35 mouse cellular contexts compared by ENCODE assay signal in the genomic region with DNA sequence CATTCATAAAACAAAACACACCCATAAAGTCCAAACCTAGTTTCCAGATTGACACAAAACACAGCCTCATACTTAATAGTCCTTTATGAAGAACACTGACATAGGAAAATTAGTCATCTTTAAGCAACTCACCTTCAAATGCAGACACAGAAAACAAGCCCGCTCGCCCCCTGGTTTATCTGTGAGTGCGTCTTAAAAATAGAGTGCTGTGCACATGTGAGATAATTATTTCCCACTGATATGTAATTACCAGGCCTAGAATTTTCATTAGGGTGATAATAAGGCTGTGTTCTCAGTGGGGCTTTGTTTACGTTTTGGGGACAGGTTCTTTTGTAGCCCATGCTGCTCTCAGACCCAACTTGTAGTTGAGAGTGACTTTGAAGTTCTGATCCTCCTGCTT. TPM values are rescaled to one million over a fixed set of nuclear protein-coding genes. Genes with fewer than 3 reads are reported as not detected.
A peak's percentile ranks its signal among the peaks of the same experiment; 100 is the strongest.
DNase-seq lines count a peak whose midpoint lies in the region; ATAC-seq lines count a peak whose summit lies in the region.
"Had no signal": no experiment of that assay in that cellular context is flagged by ENCODE, and none has a peak within 500 bp of the region (broad histone marks: within the 10 kb centered on the region; RNA-seq: fewer than 3 reads in every experiment).

No protein-coding gene starts in this region.

- no peaks in the 10 kb centered on the region for H3K27me3 ChIP-seq in heart, embryonic 16.5 days (ENCODE audit: control insufficient read depth, insufficient read depth, low read length)
- no peaks in the 10 kb centered on the region for H3K27me3 ChIP-seq in liver, embryonic 15.5 days
- no peaks in the 10 kb centered on the region for H3K27me3 ChIP-seq in kidney, embryonic 15.5 days
- H3K27me3 ChIP-seq: hindbrain, embryonic 15.5 days; limb, embryonic 13.5 days; midbrain, embryonic 12.5 days; neural tube, embryonic 12.5 days had no signal

- H3K4me2 ChIP-seq in heart, embryonic 16.5 days (ENCODE audit: low read depth, low read length), result peak overlapping the region; percentile 2; the same call in 1 of the 2 replicates
- peak overlapping the region; percentile 23; the same call in 1 of the 2 replicates for H3K4me2 ChIP-seq in liver, embryonic 15.5 days
- no peak overlapping the region for H3K4me2 ChIP-seq in kidney, embryonic 15.5 days
- H3K4me2 ChIP-seq: hindbrain, embryonic 15.5 days; limb, embryonic 13.5 days; midbrain, embryonic 12.5 days; neural tube, embryonic 12.5 days had no signal

- no peak overlapping the region for H3K4me3 ChIP-seq in heart, embryonic 16.5 days (ENCODE audit: low read length)
- H3K4me3 ChIP-seq in liver, embryonic 15.5 days (replicated peaks), result no peak overlapping the region
- no peak overlapping the region for H3K4me3 ChIP-seq in kidney, embryonic 15.5 days (replicated peaks)
- H3K4me3 ChIP-seq: heart, embryonic 10.5 days; hindbrain, embryonic 10.5 days; hindbrain, embryonic 15.5 days; layer of hippocampus, adult 2 months; left cerebral cortex, adult 2 months; limb, embryonic 13.5 days; midbrain, embryonic 12.5 days; myocyte; neural tube, embryonic 12.5 days had no signal

- WGBS in heart, embryonic 16.5 days, result 51% methylated on average over 4 of the region's 4 CpGs
- WGBS in liver, embryonic 15.5 days (ENCODE audit: insufficient replicate concordance), result 18% methylated on average over 4 of the region's 4 CpGs
- WGBS in kidney, embryonic 15.5 days, result 88% methylated on average over 4 of the region's 4 CpGs

- no peak for ATAC-seq in heart, embryonic 16.5 days (replicated peaks; ENCODE audit: extremely low read depth, insufficient read depth, low FRiP score)
- ATAC-seq in liver, embryonic 15.5 days (ENCODE audit: insufficient read depth), result peak; percentile 70
- ATAC-seq in kidney, embryonic 15.5 days (replicated peaks; ENCODE audit: low FRiP score), result no peak
- ATAC-seq: forebrain, embryonic 14.5 days; inflammation-experienced regulatory T-cells, adult 6 months; Patski had no signal

- no peak overlapping the region for H3K9ac ChIP-seq in heart, embryonic 16.5 days (ENCODE audit: low read length)
- no peak overlapping the region for H3K9ac ChIP-seq in liver, embryonic 15.5 days
- H3K9ac ChIP-seq in kidney, embryonic 15.5 days, result no peak overlapping the region
- H3K9ac ChIP-seq: hindbrain, embryonic 15.5 days; limb, embryonic 13.5 days; midbrain, embryonic 12.5 days; neural tube, embryonic 12.5 days had no signal

- H3K9me3 ChIP-seq in heart, embryonic 16.5 days (replicated peaks; ENCODE audit: control insufficient read depth, low read length), result no peaks in the 10 kb centered on the region
- H3K9me3 ChIP-seq in liver, embryonic 15.5 days (replicated peaks), result no peaks in the 10 kb centered on the region
- no peaks in the 10 kb centered on the region for H3K9me3 ChIP-seq in kidney, embryonic 15.5 days (replicated peaks)
- H3K9me3 ChIP-seq: heart, embryonic 10.5 days; hindbrain, embryonic 10.5 days; hindbrain, embryonic 15.5 days; limb, embryonic 13.5 days; midbrain, embryonic 12.5 days; neural tube, embryonic 12.5 days had no signal

- peaks cover 2% of the 10 kb centered on the region; the same call in 1 of the 2 replicates for H3K36me3 ChIP-seq in heart, embryonic 16.5 days (ENCODE audit: control insufficient read depth, insufficient read depth)
- H3K36me3 ChIP-seq in liver, embryonic 15.5 days (replicated peaks), result no peaks in the 10 kb centered on the region
- no peaks in the 10 kb centered on the region for H3K36me3 ChIP-seq in kidney, embryonic 15.5 days
- H3K36me3 ChIP-seq: heart, embryonic 10.5 days; hindbrain, embryonic 10.5 days; hindbrain, embryonic 15.5 days; limb, embryonic 13.5 days; midbrain, embryonic 12.5 days; neural tube, embryonic 12.5 days had no signal

- DNase-seq in heart, adult 9 months (ENCODE audit: low spot score in 2 of 2), result no peak
- DNase-seq in liver, result peak; percentile 64
- no peak for DNase-seq in layer of hippocampus, adult 18-20 months (ENCODE audit: low spot score in 2 of 2)
- no peak for DNase-seq in T-cell, adult 2 months (ENCODE audit: low spot score)
- DNase-seq: adrenal gland, postnatal 14 days; cerebellum, adult 2 months; cerebellum, postnatal 14 days; heart, postnatal 14 days; kidney, adult 11 months; kidney, postnatal 25 days; lung, adult 2 months; lung, postnatal 10 days; right cerebral cortex, adult 18-20 months; right cerebral cortex, postnatal 4 days; thymus, adult 2 months; thymus, postnatal 36 days had no signal

- no peak overlapping the region for H3K27ac ChIP-seq in heart, embryonic 16.5 days (ENCODE audit: low read length)
- no peak overlapping the region for H3K27ac ChIP-seq in liver, embryonic 15.5 days (replicated peaks)
- H3K27ac ChIP-seq in kidney, embryonic 15.5 days, result no peak overlapping the region
- H3K27ac ChIP-seq: heart, embryonic 10.5 days; hindbrain, embryonic 10.5 days; hindbrain, embryonic 15.5 days; layer of hippocampus, adult 2 months; left cerebral cortex, adult 2 months; limb, embryonic 13.5 days; macrophage; midbrain, embryonic 12.5 days; neural tube, embryonic 12.5 days had no signal

- peaks cover 7% of the 10 kb centered on the region; the same call in 1 of the 2 replicates for H3K4me1 ChIP-seq in heart, embryonic 16.5 days (ENCODE audit: control insufficient read depth, insufficient read depth, low read length)
- peaks cover 11% of the 10 kb centered on the region for H3K4me1 ChIP-seq in liver, embryonic 15.5 days (replicated peaks)
- H3K4me1 ChIP-seq in kidney, embryonic 15.5 days, result no peaks in the 10 kb centered on the region
- H3K4me1 ChIP-seq: heart, embryonic 10.5 days; hindbrain, embryonic 10.5 days; hindbrain, embryonic 15.5 days; limb, embryonic 13.5 days; midbrain, embryonic 12.5 days; neural tube, embryonic 12.5 days had no signal

RNA-seq across cellular contexts. Expression of a gene that starts 4.7 kb away (rescaled TPM):
- polyA plus RNA-seq in heart, embryonic 16.5 days (2015; fragmentation: Nextera tagmentation; extraction: Ambion mirVana), result 12.3 and 14.4 TPM in 2 replicates
- polyA plus RNA-seq in liver, embryonic 15.5 days (2015; fragmentation: Nextera tagmentation; extraction: Ambion mirVana), result 0.21 and 0.30 TPM in 2 replicates
- total RNA-seq in layer of hippocampus, adult 18-20 months (2021), result 1 to 10 TPM; 1.7 to 2.4 TPM
- polyA plus RNA-seq in kidney, embryonic 15.5 days (2015; fragmentation: Nextera tagmentation; extraction: Ambion mirVana), result 0.26 and 0.62 TPM in 2 replicates
- total RNA-seq: MEL had no signal
- polyA plus RNA-seq: inflammation-experienced regulatory T-cells, adult 6 months; kidney, embryonic 14.5 days; macrophage; Patski; spleen, adult 2 months had no signal

RNA-seq across cellular contexts. Expression of a gene that starts 44.6 kb away (rescaled TPM):
- polyA plus RNA-seq in heart, embryonic 16.5 days (2015; fragmentation: Nextera tagmentation; extraction: Ambion mirVana), result 37.4 and 38.5 TPM in 2 replicates
- polyA plus RNA-seq in liver, embryonic 15.5 days (2015; fragmentation: Nextera tagmentation; extraction: Ambion mirVana), result 26.8 and 31.3 TPM in 2 replicates
- 10 to 100 TPM; 31.7 to 36.1 TPM for total RNA-seq in layer of hippocampus, adult 18-20 months (2021)
- polyA plus RNA-seq in kidney, embryonic 15.5 days (2015; fragmentation: Nextera tagmentation; extraction: Ambion mirVana), result 38.4 and 40.2 TPM in 2 replicates
